Mouse (Mus musculus) frontal cortex, postnatal 25 days (tissue): ENCODE measurements at regions not wholly inside any gene's neighbourhood (a gene's known extent, or its start where the extent isn't known, plus 50 kb on each side); places are given as distances from the start of the nearest gene placed in this dataset.

Source experiments
- DNase-seq, 2 experiments: peaks; one replicate each; pipeline ENCODE4 v3.0.0; 2022; ENCODE audit warnings: low spot score in 2 of 2

- DNase-seq, result no peak
Observed at GRCm38 (mm10) chr4:56619803-56620202, 120.1 kb upstream of the Gm26657 start.

DNA sequence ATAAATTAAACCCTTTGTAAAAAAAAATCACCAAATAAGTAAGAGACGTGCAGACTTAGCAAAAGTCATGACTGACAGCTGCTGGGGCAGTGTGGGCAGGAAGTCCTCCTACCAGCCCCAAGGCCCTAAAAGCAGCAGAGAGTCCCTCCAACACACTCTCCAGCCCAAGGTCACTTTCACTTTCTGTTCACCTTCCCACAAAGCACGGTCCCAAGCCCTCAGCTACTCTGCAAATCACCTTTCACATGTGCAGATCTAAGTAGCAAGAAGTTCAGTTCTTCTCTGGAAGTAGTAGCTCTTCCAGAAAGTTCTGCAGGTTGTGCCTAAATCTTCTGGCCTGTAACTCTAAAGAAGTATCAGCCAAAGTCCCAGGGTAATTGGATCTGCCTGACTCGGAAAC is 120.8 kb upstream of the Gm26657 start:
- no peak for DNase-seq

- DNase-seq, result no peak
Observed at GRCm38 (mm10) chr4:56618433-56618832, 121.4 kb upstream of the Gm26657 start.

DNA sequence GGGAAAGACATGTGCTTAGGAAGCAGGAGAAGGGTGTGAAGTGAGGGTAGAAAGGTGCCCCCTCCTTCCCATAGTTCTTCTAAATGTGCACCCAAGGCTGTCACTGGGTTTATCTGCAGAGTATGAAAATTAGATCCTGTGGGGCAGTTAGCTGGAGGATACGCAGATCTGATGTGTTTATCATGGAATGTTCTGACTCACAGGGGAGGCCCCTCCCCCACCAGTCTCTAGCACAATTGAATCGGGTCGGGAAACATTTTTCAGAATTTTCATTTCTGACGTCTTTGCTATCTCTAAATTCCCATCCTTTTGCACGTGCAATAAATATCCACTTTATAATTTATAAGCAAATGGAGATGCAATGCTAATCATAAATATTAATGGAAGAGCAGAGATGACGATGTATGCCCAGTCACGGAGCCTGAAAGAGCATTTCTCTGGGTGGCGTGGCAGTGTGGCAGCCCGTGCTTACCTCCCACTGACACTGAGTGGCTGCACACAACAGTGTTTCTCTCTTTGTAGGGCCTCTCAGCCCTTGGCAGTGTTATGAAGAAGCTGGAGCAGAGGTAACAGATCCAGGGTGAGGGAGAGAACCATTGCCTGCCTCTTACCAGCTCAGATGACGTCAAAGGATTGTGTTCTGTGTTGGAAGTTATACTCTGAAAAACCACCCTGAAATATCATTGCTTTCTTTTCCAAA is 122.1 kb upstream of the Gm26657 start:
- no peak for DNase-seq

DNA sequence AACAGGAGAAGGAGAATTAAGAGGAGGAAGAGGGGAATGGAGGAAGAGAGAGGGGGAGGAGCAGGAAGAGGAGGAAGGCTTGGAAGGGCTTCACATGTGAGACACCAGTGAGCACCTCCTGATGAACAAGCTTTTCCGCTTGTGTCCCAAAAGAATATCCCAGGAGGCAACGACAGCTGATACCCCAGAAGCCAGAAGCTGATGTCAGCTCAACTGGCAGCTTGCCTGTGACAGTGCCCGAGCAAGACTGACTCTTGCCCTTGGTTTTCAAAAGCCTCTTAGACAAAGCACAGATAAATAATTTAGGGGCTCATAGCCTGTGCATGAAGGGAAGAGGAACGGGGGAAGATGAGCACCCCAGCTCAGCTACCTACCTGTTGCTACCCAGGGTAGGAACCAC is 127.5 kb upstream of the Gm26657 start:
- no peak for DNase-seq

- no peak for DNase-seq
Observed at GRCm38 (mm10) chr4:56611751-56612150, 128.1 kb upstream of the Gm26657 start.

- no peak for DNase-seq
Observed at GRCm38 (mm10) chr4:56610273-56610672, 129.6 kb upstream of the Gm26657 start.

DNA sequence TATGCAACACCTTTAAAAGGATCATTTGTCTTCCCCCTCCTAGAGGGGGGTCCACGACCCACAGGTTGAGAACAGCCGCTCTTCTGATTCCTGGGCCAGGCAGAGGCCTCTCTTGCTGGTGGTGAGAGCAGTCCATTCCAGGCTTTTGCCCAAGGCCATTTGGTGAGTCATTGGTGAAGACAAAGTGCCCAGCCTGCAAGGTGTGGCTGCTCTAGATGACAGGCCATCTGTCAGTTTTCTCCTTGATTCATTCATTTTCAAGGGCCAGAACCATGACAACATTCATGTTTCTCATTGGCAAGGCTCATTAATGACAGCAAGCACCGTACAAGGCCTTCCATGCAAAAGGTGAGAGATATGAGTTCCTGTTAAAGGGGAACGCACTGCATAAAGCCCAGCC is 131.2 kb upstream of the Gm26657 start:
- no peak for DNase-seq

DNA sequence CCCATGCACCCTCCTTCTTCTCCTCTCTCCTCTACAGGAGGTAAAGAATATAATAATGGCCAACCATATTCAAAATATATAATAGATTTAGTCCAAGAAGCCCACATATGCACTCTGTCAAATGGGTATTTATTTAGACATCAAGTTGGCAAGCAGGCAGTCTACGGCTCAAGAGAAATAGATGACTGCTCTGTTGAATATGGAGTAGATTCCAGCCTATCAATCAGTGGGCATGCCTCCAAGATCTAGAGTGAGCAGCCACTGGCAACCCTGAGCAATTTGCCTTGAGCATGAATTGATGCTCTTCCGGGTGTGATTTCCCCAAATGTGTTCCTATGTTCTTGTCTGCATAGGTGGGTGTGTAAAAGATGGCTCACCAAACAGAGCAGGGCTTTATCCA is 141.5 kb upstream of the Gm26657 start:
- no peak for DNase-seq

- no peak for DNase-seq
Observed at GRCm38 (mm10) chr4:56597931-56598330, 141.9 kb upstream of the Gm26657 start.

- DNase-seq, result no peak
Observed at GRCm38 (mm10) chr4:56582405-56582804, 157.5 kb upstream of the Gm26657 start.

DNA sequence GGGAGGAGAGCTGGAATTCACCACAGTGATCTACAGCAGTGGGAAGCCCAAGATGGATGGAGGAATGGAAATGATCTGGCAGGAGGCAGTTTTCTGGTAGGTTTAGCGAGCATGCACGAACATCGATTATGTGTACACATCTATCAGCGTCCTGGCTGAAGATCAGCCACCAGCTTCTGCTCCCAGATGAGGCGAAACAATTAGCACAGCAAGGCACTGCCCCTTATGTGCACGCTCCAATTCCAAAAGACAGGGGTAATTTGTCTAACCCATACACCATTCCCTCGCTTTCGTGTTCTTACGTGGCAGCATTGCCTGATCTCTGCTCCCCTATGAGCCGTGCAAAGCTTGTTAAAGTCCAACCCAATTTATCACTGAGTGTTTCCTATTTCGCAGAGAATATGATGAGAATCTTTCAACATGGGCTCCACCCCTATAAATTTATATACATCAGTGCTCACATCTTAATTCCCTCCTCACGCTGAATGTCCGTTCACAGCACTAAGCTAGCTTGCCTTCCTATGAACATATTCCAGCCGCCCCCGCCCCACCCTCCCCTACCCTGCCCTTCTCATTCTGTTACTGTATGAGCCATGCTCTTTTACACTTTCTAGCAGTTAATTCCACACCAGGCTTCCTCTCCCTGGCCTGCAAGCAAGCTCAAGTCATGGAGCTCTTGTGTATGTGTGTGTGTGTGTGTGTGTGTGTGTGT is 162.9 kb upstream of the Gm26657 start:
- no peak for DNase-seq

DNA sequence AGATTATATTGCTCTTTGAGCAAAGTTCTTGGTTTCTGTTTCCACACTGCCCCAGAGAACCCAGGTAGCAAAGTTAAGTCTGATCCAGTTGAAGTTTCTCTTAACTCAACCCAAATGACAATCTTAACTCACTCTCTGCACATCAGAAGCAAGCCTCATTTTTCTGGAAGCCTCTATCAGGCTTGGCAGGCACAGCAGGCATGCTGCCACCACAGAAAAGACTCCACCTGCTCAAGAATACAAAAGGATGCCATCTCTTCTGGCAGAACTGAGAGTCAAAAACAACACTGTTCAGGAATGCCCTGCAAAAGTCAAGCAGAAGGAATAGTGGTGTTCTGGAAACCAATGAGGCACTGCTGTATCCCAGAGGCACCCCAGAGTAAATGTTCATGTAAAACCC is 187.7 kb upstream of the Gm26657 start:
- DNase-seq, result no peak

DNA sequence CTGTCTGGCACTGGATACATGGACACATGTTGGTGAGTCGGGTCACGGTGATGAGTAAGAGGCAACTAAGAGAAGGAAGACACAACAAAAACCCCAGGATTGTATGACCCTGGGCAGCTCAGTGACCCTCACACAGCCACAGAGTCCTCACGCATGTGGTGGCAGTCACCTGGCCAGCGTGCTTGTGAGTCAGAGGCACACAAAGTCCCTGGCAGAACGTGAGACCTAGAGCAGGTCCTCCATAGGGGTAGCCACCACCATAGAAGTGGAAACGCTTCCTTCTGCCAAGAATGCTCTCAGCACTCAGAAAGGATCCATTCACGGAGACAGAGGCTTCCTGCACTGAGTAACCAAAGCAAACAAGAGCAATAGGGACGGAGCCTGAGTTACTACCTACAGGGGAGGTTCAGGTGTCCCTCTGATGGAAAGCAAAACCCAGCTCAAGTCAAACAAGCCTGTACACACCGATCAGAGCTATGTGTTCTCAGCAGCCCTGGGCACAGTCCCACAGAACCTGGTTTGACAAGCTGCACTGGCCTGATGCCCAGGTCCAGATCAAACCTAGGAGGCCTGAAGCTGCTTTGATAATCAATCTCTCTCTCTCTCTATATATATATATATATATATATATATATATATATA is 206.4 kb upstream of the Gm26657 start:
- DNase-seq, result no peak

- no peak for DNase-seq
Observed at GRCm38 (mm10) chr4:56532921-56533320, 206.9 kb upstream of the Gm26657 start.

DNA sequence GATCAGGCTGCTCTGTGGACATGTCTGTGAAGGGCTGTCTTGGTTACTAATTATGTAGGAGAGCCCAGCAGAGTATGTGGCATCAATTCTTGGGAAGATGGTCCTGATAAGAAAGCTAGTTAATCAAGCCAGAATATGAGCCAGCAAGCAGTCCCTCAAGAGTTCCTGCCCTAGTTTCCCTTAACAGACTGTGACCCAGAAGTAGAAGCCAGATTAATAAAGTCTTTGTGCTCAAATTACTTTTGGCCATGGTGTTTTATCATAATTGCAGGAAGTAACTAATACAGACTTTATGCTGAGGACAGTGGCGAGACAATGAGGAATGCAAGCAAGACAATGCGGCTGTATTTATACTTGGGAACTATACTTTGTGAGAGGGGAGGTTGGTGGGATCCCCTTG is 211.3 kb upstream of the Gm26657 start:
- no peak for DNase-seq

- DNase-seq, result no peak
Observed at GRCm38 (mm10) chr4:56524430-56524985, 215.4 kb upstream of the Gm26657 start.

DNA sequence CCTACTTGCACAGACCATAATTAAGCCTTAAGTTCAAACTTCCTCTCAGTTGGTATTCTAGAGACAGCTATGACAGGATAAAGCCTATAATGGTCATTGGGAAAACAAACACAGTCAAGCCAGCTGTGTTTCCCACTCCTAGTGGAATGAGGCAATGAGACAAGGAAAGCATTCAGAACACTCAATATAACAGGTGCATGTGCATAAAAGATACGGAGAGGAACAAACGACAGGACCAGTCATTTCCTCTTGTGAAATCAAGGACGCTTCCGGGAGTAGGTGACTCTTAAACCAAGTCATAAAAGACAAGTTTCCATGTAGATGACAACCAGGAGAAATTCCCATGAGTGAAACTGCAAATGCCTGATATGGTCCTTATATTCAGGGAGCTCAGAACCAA is 232.1 kb upstream of the Gm26657 start:
- no peak for DNase-seq

DNA sequence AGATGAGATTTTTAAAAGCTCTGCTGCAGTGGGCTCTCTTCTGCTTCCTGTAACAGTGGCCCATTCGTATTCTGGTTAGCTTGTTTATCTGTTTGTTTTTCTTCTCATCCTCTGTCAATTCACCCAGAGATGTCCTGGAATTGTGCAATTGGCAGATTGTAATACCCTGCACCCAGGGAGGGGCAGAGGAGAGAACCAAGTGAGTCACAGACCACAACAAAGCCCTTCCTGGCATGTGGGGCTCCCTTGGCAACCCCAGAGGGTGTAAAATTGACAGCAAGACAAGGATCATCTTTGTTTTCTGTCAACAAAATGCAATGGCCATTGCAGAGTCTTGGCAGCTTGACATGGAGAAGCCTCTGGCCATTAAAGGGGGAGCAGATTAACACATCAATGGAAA is 233.1 kb upstream of the Gm26657 start:
- no peak for DNase-seq

DNA sequence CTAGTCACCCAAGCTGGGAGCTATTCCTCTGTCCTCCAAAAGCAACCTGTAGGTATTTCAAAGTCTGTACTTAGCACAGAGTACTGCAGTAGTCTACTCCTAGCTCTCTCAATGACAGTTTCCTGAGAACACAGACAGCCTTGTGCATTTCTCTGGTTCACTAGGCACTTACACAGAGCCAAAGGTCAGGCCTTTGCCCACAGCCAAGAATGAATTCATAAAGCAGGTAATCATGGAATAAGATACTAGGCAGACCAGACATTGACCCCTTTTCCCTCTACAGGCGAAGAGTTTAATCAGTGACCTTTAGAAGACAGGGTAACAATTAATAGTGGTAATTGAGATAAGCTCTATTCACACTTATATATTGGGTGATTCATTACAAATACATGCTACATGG is 233.8 kb upstream of the Gm26657 start:
- no peak for DNase-seq

- DNase-seq, result peak; percentile 42 to 55
Observed at GRCm38 (mm10) chr4:56492537-56493221, 247.2 kb upstream of the Gm26657 start.

GRCm38 (mm10) chr4:56489361-56489760 is 250.5 kb upstream of the Gm26657 start:
- DNase-seq, result no peak
